Mouse (Mus musculus): Measurements from ENCODE around the gene Zdhhc22. TPM values are rescaled to one million over a fixed set of nuclear protein-coding genes. Genes with fewer than 3 reads are reported as not detected.

Zdhhc22 gene
- polyA plus RNA-seq, 1 experiment from 2014 or later, result 0.43 TPM

DNA sequence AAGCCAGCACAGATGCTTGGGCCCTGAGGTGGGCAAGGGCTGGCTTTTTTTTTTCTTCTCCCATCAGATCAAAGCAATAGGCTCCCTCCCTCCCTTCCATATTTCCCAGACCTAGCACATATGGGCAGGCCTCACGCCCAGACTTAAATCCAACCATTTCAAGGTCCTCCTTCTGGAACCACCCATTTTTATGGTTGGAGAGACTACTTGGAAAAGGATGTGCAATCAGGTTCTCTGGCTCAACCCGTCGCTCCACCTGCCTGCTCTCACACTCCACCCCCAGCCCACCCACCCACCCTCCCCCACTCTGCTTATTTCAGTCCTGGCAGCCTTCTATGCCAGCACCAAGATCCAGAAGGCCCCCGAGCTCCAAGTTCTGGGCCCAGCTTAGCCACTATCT, 3.7 kb downstream of the Zdhhc22 start:
- no peak overlapping the region for H3K4me3 ChIP-seq (replicated peaks; ENCODE audit: low read length)
- H3K4me2 ChIP-seq (ENCODE audit: low read depth, low read length), result no peak overlapping the region
- H3K36me3 ChIP-seq (ENCODE audit: control insufficient read depth, insufficient read depth, low read length), result no peaks in the 10 kb centered on the region
- H3K27me3 ChIP-seq (ENCODE audit: control insufficient read depth, insufficient read depth, low read length), result peaks cover 73% of the 10 kb centered on the region
- no peak overlapping the region for H3K27ac ChIP-seq (ENCODE audit: low read length)
- H3K4me1 ChIP-seq (ENCODE audit: control insufficient read depth, insufficient read depth, low read length), result peaks cover 8% of the 10 kb centered on the region; the same call in 1 of the 2 replicates
- no peak overlapping the region for H3K9ac ChIP-seq (ENCODE audit: low read length)
- no peak for ATAC-seq (ENCODE audit: insufficient read depth, low FRiP score)
- no peaks in the 10 kb centered on the region for H3K9me3 ChIP-seq (replicated peaks; ENCODE audit: control insufficient read depth, low read length)
- 60% methylated on average over 4 of the region's 4 CpGs for WGBS

- H3K36me3 ChIP-seq (ENCODE audit: control insufficient read depth, insufficient read depth, low read length), result no peaks in the 10 kb centered on the region
- H3K4me3 ChIP-seq (replicated peaks; ENCODE audit: low read length), result no peak overlapping the region
- H3K4me2 ChIP-seq (ENCODE audit: low read depth, low read length), result no peak overlapping the region
- peaks cover 60% of the 10 kb centered on the region for H3K27me3 ChIP-seq (ENCODE audit: control insufficient read depth, insufficient read depth, low read length)
- H3K9ac ChIP-seq (ENCODE audit: low read length), result no peak overlapping the region
- ATAC-seq (ENCODE audit: insufficient read depth, low FRiP score), result no peak
- no peaks in the 10 kb centered on the region for H3K4me1 ChIP-seq (ENCODE audit: control insufficient read depth, insufficient read depth, low read length)
- H3K9me3 ChIP-seq (replicated peaks; ENCODE audit: control insufficient read depth, low read length), result no peaks in the 10 kb centered on the region
- H3K27ac ChIP-seq (ENCODE audit: low read length), result no peak overlapping the region
- 10% methylated on average over 6 of the region's 6 CpGs for WGBS
These were observed 6.1 kb downstream of the Zdhhc22 start for GRCm38 (mm10) chr12:86984194-86984555.

DNA sequence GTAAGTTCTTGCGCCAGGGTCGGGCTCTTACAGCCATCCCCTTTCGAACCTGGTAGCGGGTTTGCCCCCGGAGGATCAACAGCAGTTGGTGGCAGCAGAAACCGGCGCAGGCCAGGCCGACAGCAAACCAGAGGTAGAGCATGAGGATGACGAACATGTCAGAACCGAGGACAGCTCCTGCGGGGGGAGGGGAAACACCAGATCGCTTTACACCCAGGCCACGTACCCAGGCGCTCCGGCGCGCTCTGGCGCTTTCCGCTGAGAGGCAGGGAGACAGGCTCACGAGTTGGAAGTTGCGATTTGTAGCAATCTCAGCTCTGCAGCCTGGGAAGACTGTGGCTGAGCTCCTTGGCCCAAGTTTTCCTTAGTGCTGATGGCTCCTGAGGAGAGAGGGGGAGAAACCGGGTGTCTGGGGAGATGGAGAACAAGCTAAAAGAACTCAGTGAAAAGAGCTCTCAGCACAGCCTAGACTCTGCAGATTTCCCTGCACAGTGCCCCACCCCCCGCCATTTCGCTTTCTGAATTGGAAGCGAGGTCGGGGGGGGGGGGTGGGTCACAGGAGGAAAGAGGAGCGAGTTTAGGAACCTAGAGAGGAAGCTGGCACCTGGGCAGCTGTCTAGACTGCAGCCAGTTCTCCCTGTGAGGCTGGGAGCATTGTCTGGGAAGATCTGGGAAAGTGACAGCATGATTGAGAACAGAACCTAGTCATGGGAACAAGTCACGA, 6.6 kb downstream of the Zdhhc22 start:
- no peak for ATAC-seq (ENCODE audit: insufficient read depth, low FRiP score)
- H3K9ac ChIP-seq (ENCODE audit: low read length), result no peak overlapping the region
- no peak overlapping the region for H3K4me2 ChIP-seq (ENCODE audit: low read depth, low read length)
- H3K27ac ChIP-seq (ENCODE audit: low read length), result no peak overlapping the region
- no peaks in the 10 kb centered on the region for H3K36me3 ChIP-seq (ENCODE audit: control insufficient read depth, insufficient read depth, low read length)
- no peak overlapping the region for H3K4me3 ChIP-seq (replicated peaks; ENCODE audit: low read length)
- no peaks in the 10 kb centered on the region for H3K4me1 ChIP-seq (ENCODE audit: control insufficient read depth, insufficient read depth, low read length)
- H3K27me3 ChIP-seq (ENCODE audit: control insufficient read depth, insufficient read depth, low read length), result peaks cover 60% of the 10 kb centered on the region
- H3K9me3 ChIP-seq (replicated peaks; ENCODE audit: control insufficient read depth, low read length), result no peaks in the 10 kb centered on the region
- WGBS, result 4% methylated on average over 27 of the region's 28 CpGs

- Histone ChIP-seq H3K9me3 (replicated peaks; ENCODE audit: control insufficient read depth, low read length) (no peaks in the 10 kb centered on the region), H3K4me2 (ENCODE audit: low read depth, low read length) (no peak overlapping the region), H3K27ac (ENCODE audit: low read length) (no peak overlapping the region), H3K9ac (ENCODE audit: low read length) (no peak overlapping the region), H3K27me3 (ENCODE audit: control insufficient read depth, insufficient read depth, low read length) (peaks cover 43% of the 10 kb centered on the region), H3K4me1 (ENCODE audit: control insufficient read depth, insufficient read depth, low read length) (0 out of 2 replicates have a peak, but pooled peaks cover 7% of the 10 kb centered on the region), H3K4me3 (replicated peaks; ENCODE audit: low read length) (no peak overlapping the region), H3K36me3 (ENCODE audit: control insufficient read depth, insufficient read depth, low read length) (no peaks in the 10 kb centered on the region)
- no peak for ATAC-seq (ENCODE audit: insufficient read depth, low FRiP score)
- 28% methylated on average over 9 of the region's 9 CpGs for WGBS
These were observed 9.1 kb downstream of the Zdhhc22 start for GRCm38 (mm10) chr12:86981180-86981579.

DNA sequence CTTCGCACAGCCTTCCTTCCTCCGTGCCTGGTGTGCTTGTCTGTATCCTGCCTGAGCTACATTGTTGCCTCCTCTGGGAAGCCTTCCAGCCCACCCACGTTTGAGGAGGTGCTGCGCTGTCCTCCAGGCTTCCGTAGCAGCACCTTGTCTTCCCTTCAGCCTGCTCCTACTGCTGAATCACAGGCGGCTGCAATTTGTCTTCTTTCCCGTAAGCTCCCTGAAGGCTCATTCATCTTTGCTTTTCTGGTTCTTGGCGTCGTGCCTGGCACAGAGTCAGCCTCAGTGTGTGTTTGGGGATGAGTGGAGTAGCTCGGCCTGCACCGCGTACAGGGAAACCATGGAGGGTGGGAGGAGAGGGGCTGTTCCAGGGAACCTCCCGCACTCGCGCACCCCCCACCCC, 12.4 kb downstream of the Zdhhc22 start:
- Histone ChIP-seq H3K9ac (ENCODE audit: low read length) (no peak overlapping the region), H3K4me3 (replicated peaks; ENCODE audit: low read length) (no peak overlapping the region), H3K36me3 (ENCODE audit: control insufficient read depth, insufficient read depth, low read length) (no peaks in the 10 kb centered on the region), H3K4me1 (ENCODE audit: control insufficient read depth, insufficient read depth, low read length) (peaks cover 36% of the 10 kb centered on the region), H3K27me3 (ENCODE audit: control insufficient read depth, insufficient read depth, low read length) (peaks cover 25% of the 10 kb centered on the region), H3K4me2 (ENCODE audit: low read depth, low read length) (peak overlapping the region; percentile 9; the same call in 1 of the 2 replicates), H3K27ac (ENCODE audit: low read length) (no peak overlapping the region), H3K9me3 (replicated peaks; ENCODE audit: control insufficient read depth, low read length) (no peaks in the 10 kb centered on the region)
- ATAC-seq (ENCODE audit: insufficient read depth, low FRiP score), result peak; percentile 37; the same call in 1 of the 2 replicates
- 7% methylated on average over 15 of the region's 15 CpGs for WGBS

DNA sequence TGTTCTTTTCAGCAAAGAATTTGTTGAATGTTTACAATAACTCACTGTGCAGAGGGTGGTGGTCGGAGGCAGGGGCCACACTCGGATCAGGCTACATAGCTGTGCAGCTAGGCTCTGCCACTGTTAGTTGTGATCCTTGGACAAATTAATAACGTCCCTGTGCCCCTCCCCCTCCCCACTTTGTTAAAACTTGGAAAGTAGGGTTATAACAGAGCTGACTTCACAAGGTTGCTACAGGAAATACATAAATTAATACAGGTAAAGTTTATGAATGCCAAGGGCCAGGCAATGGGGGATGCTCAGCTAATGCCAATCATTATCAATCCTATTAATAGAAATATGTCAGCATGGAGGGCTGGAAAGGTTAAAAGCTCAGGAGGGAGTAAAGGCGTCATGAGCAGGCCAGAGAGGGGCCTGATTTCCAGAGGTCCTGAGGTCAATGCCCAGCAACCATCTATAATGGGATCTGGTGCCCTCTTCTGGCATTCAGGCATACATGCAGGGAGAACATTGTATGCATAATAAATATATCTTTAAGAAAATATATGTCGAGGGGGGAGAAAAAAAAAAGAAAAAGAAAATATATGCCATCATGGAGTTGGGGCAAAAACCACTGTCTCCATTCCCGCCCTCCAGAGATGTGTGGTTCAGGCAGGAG, 13.6 kb downstream of the Zdhhc22 start:
- H3K27me3 ChIP-seq (ENCODE audit: control insufficient read depth, insufficient read depth, low read length), result peaks cover 17% of the 10 kb centered on the region
- H3K9ac ChIP-seq (ENCODE audit: low read length), result no peak overlapping the region
- WGBS, result 51% methylated on average over 6 of the region's 6 CpGs
- no peak overlapping the region for H3K4me2 ChIP-seq (ENCODE audit: low read depth, low read length)
- no peaks in the 10 kb centered on the region for H3K36me3 ChIP-seq (ENCODE audit: control insufficient read depth, insufficient read depth, low read length)
- H3K4me1 ChIP-seq (ENCODE audit: control insufficient read depth, insufficient read depth, low read length), result peaks cover 36% of the 10 kb centered on the region
- no peak for ATAC-seq (ENCODE audit: insufficient read depth, low FRiP score)
- no peak overlapping the region for H3K4me3 ChIP-seq (replicated peaks; ENCODE audit: low read length)
- no peaks in the 10 kb centered on the region for H3K9me3 ChIP-seq (replicated peaks; ENCODE audit: control insufficient read depth, low read length)
- no peak overlapping the region for H3K27ac ChIP-seq (ENCODE audit: low read length)

DNA sequence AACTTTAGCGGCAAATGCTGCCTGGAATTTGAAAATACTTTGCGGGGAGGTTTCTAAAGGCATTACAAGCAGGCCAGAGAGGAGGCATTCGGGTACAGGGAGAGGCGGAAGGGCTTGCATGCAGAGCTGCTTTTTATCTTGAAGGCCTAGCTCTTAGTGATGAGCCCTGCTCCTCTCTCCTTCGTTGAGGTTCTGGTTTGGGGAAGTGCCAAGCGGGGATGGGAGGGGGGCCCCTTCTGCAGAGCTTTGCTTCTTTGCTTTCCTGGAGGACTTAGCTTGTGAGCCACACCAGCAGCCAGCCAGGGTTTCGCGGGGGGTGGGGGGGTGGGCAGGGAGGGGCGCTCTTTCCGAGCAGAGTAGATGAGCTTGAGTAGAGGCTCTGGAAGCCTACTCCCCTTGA, 14.5 kb downstream of the Zdhhc22 start:
- WGBS, result 55% methylated on average over 10 of the region's 10 CpGs
- H3K27ac ChIP-seq (ENCODE audit: low read length), result no peak overlapping the region
- H3K36me3 ChIP-seq (ENCODE audit: control insufficient read depth, insufficient read depth, low read length), result no peaks in the 10 kb centered on the region

GRCm38 (mm10) chr12:86974387-86975288, 15.6 kb downstream of the Zdhhc22 start:
- 8% methylated on average over 40 of the region's 40 CpGs for WGBS
- Histone ChIP-seq H3K9ac (ENCODE audit: low read length) (peak overlapping the region; percentile 61), H3K9me3 (replicated peaks; ENCODE audit: control insufficient read depth, low read length) (no peaks in the 10 kb centered on the region), H3K27ac (ENCODE audit: low read length) (peak overlapping the region; percentile 70; the same call in 1 of the 2 replicates), H3K27me3 (ENCODE audit: control insufficient read depth, insufficient read depth, low read length) (peaks cover 8% of the 10 kb centered on the region), H3K36me3 (ENCODE audit: control insufficient read depth, insufficient read depth, low read length) (no peaks in the 10 kb centered on the region), H3K4me2 (ENCODE audit: low read depth, low read length) (peak overlapping the region; percentile 49), H3K4me1 (ENCODE audit: control insufficient read depth, insufficient read depth, low read length) (peaks cover 36% of the 10 kb centered on the region), H3K4me3 (replicated peaks; ENCODE audit: low read length) (peak overlapping the region; percentile 11)
- peak; percentile 35; the same call in 1 of the 2 replicates for ATAC-seq (ENCODE audit: insufficient read depth, low FRiP score)

More for the DNA sequence above, 14.5 kb downstream of the Zdhhc22 start:
- no peak for ATAC-seq (ENCODE audit: insufficient read depth, low FRiP score)
- peaks cover 36% of the 10 kb centered on the region for H3K4me1 ChIP-seq (ENCODE audit: control insufficient read depth, insufficient read depth, low read length)
- H3K9ac ChIP-seq (ENCODE audit: low read length), result no peak overlapping the region
- no peak overlapping the region for H3K4me2 ChIP-seq (ENCODE audit: low read depth, low read length)
- H3K9me3 ChIP-seq (replicated peaks; ENCODE audit: control insufficient read depth, low read length), result no peaks in the 10 kb centered on the region
- peaks cover 12% of the 10 kb centered on the region for H3K27me3 ChIP-seq (ENCODE audit: control insufficient read depth, insufficient read depth, low read length)
- H3K4me3 ChIP-seq (replicated peaks; ENCODE audit: low read length), result no peak overlapping the region
